ENCODE assay signal across 7 mouse cellular contexts in the genomic region with DNA sequence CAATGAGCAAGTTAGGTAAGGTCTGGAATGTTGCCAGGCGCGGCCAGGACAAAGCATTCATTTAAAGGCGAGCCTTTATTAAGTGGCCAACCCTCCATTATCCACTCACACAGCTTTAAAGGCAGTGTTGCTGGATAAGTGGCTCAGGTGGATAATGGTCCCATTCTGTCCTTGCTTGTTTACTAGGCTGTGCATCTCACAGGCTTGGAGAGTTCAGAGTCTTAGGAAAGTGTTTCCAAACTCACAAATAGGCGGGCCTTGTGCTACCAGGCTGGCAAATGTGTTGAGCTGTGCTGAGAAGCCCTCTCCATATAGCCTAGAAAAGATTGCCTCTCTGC.
DNase-seq lines count a peak whose midpoint lies in the region; ATAC-seq and TF ChIP-seq lines count a peak whose summit lies in the region.

No protein-coding gene starts in this region.

- no peak overlapping the region for H3K4me3 ChIP-seq in forebrain, embryonic 16.5 days (replicated peaks; ENCODE audit: low read length)
- H3K4me3 ChIP-seq in liver, embryonic 14.5 days (ENCODE audit: insufficient read depth in 1 of 2, low read depth in 2 of 2, low read length in 2 of 2) = no peak overlapping the region
- H3K4me3 ChIP-seq in stomach, postnatal 0 days (ENCODE audit: low read depth, low read length) = no peak overlapping the region

- peak; percentile 39 for ATAC-seq in forebrain, embryonic 16.5 days
- peak; percentile 44; the same call in 1 of the 2 replicates for ATAC-seq in liver, embryonic 14.5 days (ENCODE audit: insufficient read depth)
- ATAC-seq in stomach, postnatal 0 days (ENCODE audit: low FRiP score, low TSS enrichment) = no peak

- no peaks in the 10 kb centered on the region for H3K36me3 ChIP-seq in forebrain, embryonic 16.5 days (ENCODE audit: control insufficient read depth, insufficient read depth)
- H3K36me3 ChIP-seq in liver, embryonic 14.5 days (replicated peaks; ENCODE audit: control insufficient read depth, insufficient read depth, low read depth) = no peaks in the 10 kb centered on the region
- H3K36me3 ChIP-seq in stomach, postnatal 0 days (ENCODE audit: control insufficient read depth, insufficient read depth, low read length) = no peaks in the 10 kb centered on the region

- TF ChIP-seq CTCF in liver, embryonic 14.5 days (IDR thresholded peaks at IDR 0.05; ENCODE audit: low read depth) = no peak
- no peak for TF ChIP-seq CTCF in stomach, postnatal 0 days (IDR thresholded peaks at IDR 0.05; ENCODE audit: low read depth)

- peak; percentile 30 to 47 for DNase-seq in right cerebral cortex, adult 2 months (ENCODE audit: low spot score in 2 of 2)
- DNase-seq in right cerebral cortex, postnatal 36 days (ENCODE audit: low spot score in 2 of 2) = no peak
- no peak for DNase-seq in liver, embryonic 14.5 days (ENCODE audit: low read depth in 3 of 3, low spot score in 3 of 3)
- DNase-seq in stomach, postnatal 0 days (ENCODE audit: low spot score) = peak; percentile 61
- no peak for DNase-seq in kidney, adult 11 months
- no peak for DNase-seq in layer of hippocampus, adult 9-11 months

- no peaks in the 10 kb centered on the region for H3K9me3 ChIP-seq in forebrain, embryonic 16.5 days (ENCODE audit: control insufficient read depth, low read length)
- H3K9me3 ChIP-seq in liver, embryonic 14.5 days (ENCODE audit: control insufficient read depth, low read length) = no peaks in the 10 kb centered on the region
- no peaks in the 10 kb centered on the region for H3K9me3 ChIP-seq in stomach, postnatal 0 days (ENCODE audit: control insufficient read depth, low read length)

- TF ChIP-seq EP300 in liver, embryonic 14.5 days (IDR thresholded peaks at IDR 0.05; ENCODE audit: low read depth) = 0 out of 2 replicates have a peak, but pooled peaks have one; percentile 11
- TF ChIP-seq EP300 in stomach, postnatal 0 days (optimal IDR thresholded peaks at IDR 0.05) = no peak

- peaks cover 35% of the 10 kb centered on the region for H3K4me1 ChIP-seq in forebrain, embryonic 16.5 days (replicated peaks; ENCODE audit: control insufficient read depth, insufficient read depth, low read length)
- peaks cover 45 to 51% of the 10 kb centered on the region in 2 experiments for H3K4me1 ChIP-seq in liver, embryonic 14.5 days (replicated peaks; ENCODE audit: control insufficient read depth in 2 of 2, insufficient read depth in 2 of 2, low read length in 1 of 2)
- 0 out of 2 replicates have a peak, but pooled peaks cover 2% of the 10 kb centered on the region for H3K4me1 ChIP-seq in stomach, postnatal 0 days (replicated peaks; ENCODE audit: control insufficient read depth, insufficient read depth)

- no peaks in the 10 kb centered on the region for H3K27me3 ChIP-seq in forebrain, embryonic 16.5 days (replicated peaks; ENCODE audit: control insufficient read depth, insufficient read depth, low read length)
- H3K27me3 ChIP-seq in liver, embryonic 14.5 days (ENCODE audit: control insufficient read depth, insufficient read depth, low read length) = no peaks in the 10 kb centered on the region
- H3K27me3 ChIP-seq in stomach, postnatal 0 days (ENCODE audit: control insufficient read depth, insufficient read depth, low read length) = no peaks in the 10 kb centered on the region

- H3K27ac ChIP-seq in forebrain, embryonic 16.5 days (ENCODE audit: low read length) = peak overlapping the region; percentile 70
- peak overlapping the region; percentile 62 for H3K27ac ChIP-seq in liver, embryonic 14.5 days
- peak overlapping the region; percentile 49; the same call in 1 of the 2 replicates for H3K27ac ChIP-seq in stomach, postnatal 0 days (replicated peaks)

- WGBS in forebrain, embryonic 16.5 days = 10% methylated on average over 4 of the region's 4 CpGs
- whole genome bisulfite sequencing in liver, embryonic 14.5 days (ENCODE audit: insufficient replicate concordance) = 47% methylated on average over 4 of the region's 4 CpGs
- WGBS in stomach, postnatal 0 days = 41% methylated on average over 4 of the region's 4 CpGs

- H3K4me2 ChIP-seq in forebrain, embryonic 16.5 days (ENCODE audit: low read length) = peak overlapping the region; percentile 16
- H3K4me2 ChIP-seq in liver, embryonic 14.5 days (ENCODE audit: low read depth) = peak overlapping the region; percentile 33; the same call in 1 of the 2 replicates
- H3K4me2 ChIP-seq in stomach, postnatal 0 days (replicated peaks; ENCODE audit: low read depth) = no peak overlapping the region

- H3K9ac ChIP-seq in forebrain, embryonic 16.5 days (replicated peaks; ENCODE audit: low read depth, low read length) = no peak overlapping the region; the same call in 1 of the 2 replicates
- H3K9ac ChIP-seq in liver, embryonic 14.5 days (replicated peaks) = peak overlapping the region; percentile 20; the same call in 1 of the 2 replicates
- no peak overlapping the region for H3K9ac ChIP-seq in stomach, postnatal 0 days (ENCODE audit: low read length)

Comparison
In these comparisons a context has a peak if more than half of its experiments do, and no peak if none do; other contexts are left out.
1. DNase-seq: peak in right cerebral cortex, adult 2 months (2 of 2) and stomach, postnatal 0 days (single experiment); none in right cerebral cortex, postnatal 36 days (0 of 2), liver, embryonic 14.5 days (0 of 3), kidney, adult 11 months (single experiment) and layer of hippocampus, adult 9-11 months (single experiment).
2. Peak in every context shown above with its lines, with median percentiles within 50 percentile points of each other: H3K27ac ChIP-seq.